Comparison of ENCODE assay signal across 8 mouse cellular contexts in genomic region chr8:105565401-105565881, GRCm38 (mm10). TPM values are rescaled to one million over a fixed set of nuclear protein-coding genes. Genes with fewer than 3 reads are reported as not detected.
DNase-seq lines count a peak whose midpoint lies in the region; ATAC-seq and TF ChIP-seq lines count a peak whose summit lies in the region.

No protein-coding gene starts in this region.

- no peak for DNase-seq in cerebellum, adult 11-12 months
- peak; percentile 13 for DNase-seq in retina, postnatal 7 days (ENCODE audit: low read depth, low spot score)
- DNase-seq in retina, postnatal 1 day: no peak
- DNase-seq in liver, embryonic 11.5 days (ENCODE audit: low spot score): peak; percentile 54

- H3K27ac ChIP-seq in liver, embryonic 11.5 days (ENCODE audit: low read depth, low read length): peak overlapping the region; percentile 46
- peak overlapping the region; percentile 76 for H3K27ac ChIP-seq in olfactory bulb, adult 2 months (ENCODE audit: insufficient read depth, low read depth, low read length)

- H3K27me3 ChIP-seq in liver, embryonic 11.5 days (replicated peaks; ENCODE audit: control insufficient read depth, insufficient read depth, low read length): peaks cover 2% of the 10 kb centered on the region; the same call in 1 of the 2 replicates

- WGBS in liver, embryonic 11.5 days: under 1% methylated on average over 31 of the region's 31 CpGs
- under 1% methylated on average over 31 of the region's 31 CpGs for WGBS in olfactory bulb, adult 2 months

- ATAC-seq in cerebellum, adult (ENCODE audit: insufficient number of reproducible peaks, low FRiP score, low TSS enrichment): peak; percentile 38
- 0 out of 2 replicates have a peak, but pooled peaks have one; percentile 11 for ATAC-seq in granulocyte monocyte progenitor cell, adult 5-6 weeks (replicated peaks; ENCODE audit: poor library complexity, severe bottlenecking)
- peak; percentile 64 for ATAC-seq in liver, embryonic 11.5 days (replicated peaks; ENCODE audit: low FRiP score)
- no peak for ATAC-seq in megakaryocyte-erythroid progenitor cell, adult 5-6 weeks (replicated peaks; ENCODE audit: low FRiP score, low TSS enrichment, poor library complexity, severe bottlenecking)

- peak overlapping the region; percentile 87 for H3K9ac ChIP-seq in liver, embryonic 11.5 days (ENCODE audit: low read depth, low read length)

- H3K36me3 ChIP-seq in liver, embryonic 11.5 days (ENCODE audit: control insufficient read depth, insufficient read depth, low read length): no peaks in the 10 kb centered on the region

- no peaks in the 10 kb centered on the region for H3K9me3 ChIP-seq in liver, embryonic 11.5 days (ENCODE audit: control insufficient read depth, low read length)

- peak overlapping the region; percentile 90 for H3K4me2 ChIP-seq in liver, embryonic 11.5 days

- no peak for TF ChIP-seq CTCF in olfactory bulb, adult 2 months (IDR thresholded peaks at IDR 0.05; ENCODE audit: insufficient read depth, low read depth, low read length)

- H3K4me1 ChIP-seq in liver, embryonic 11.5 days (replicated peaks; ENCODE audit: control insufficient read depth, insufficient read depth, low read length): peaks cover 8% of the 10 kb centered on the region
- H3K4me1 ChIP-seq in olfactory bulb, adult 2 months (ENCODE audit: control insufficient read depth, insufficient read depth, low read length): peaks cover 15% of the 10 kb centered on the region

- no peak for TF ChIP-seq POLR2A in olfactory bulb, adult 2 months (IDR thresholded peaks at IDR 0.05; ENCODE audit: insufficient read depth, low read depth, low read length)

- H3K4me3 ChIP-seq in liver, embryonic 11.5 days (ENCODE audit: low read depth, low read length): peak overlapping the region; percentile 95
- H3K4me3 ChIP-seq in olfactory bulb, adult 2 months (ENCODE audit: insufficient read depth, low read depth, low read length): peak overlapping the region; percentile 95

RNA-seq across cellular contexts. Expression of gene Atp6v0d1, which starts 0.4 kb away (rescaled TPM):
- 112 and 132 TPM in 2 replicates for total RNA-seq in granulocyte monocyte progenitor cell, adult 5-6 weeks (2014; fragmentation: Nextera tagmentation)
- total RNA-seq in granulocyte monocyte progenitor cell, adult 5-6 weeks (2017): 47.1 and 47.3 TPM in 2 replicates
- polyA plus RNA-seq in liver, embryonic 11.5 days (2014; fragmentation: Nextera tagmentation; extraction: Ambion mirVana): 74.2 and 76.3 TPM in 2 replicates
- not detected in 2 replicates for polyA plus RNA-seq in olfactory bulb, adult 2 months (2012; ENCODE audit: insufficient read depth, insufficient read length, low replicate concordance, missing spikeins)
- total RNA-seq in megakaryocyte-erythroid progenitor cell, adult 5-6 weeks (2014; fragmentation: Nextera tagmentation): 51.9 and 70.3 TPM in 2 replicates
- 21.0 and 32.0 TPM in 2 replicates for total RNA-seq in megakaryocyte-erythroid progenitor cell, adult 5-6 weeks (2017)

RNA-seq across cellular contexts. Expression of gene Ripor1, which starts 39.6 kb away (rescaled TPM):
- total RNA-seq in granulocyte monocyte progenitor cell, adult 5-6 weeks (2014; fragmentation: Nextera tagmentation): 55.3 and 92.8 TPM in 2 replicates
- total RNA-seq in granulocyte monocyte progenitor cell, adult 5-6 weeks (2017): 5.4 and 10.1 TPM in 2 replicates
- 31.4 and 33.0 TPM in 2 replicates for polyA plus RNA-seq in liver, embryonic 11.5 days (2014; fragmentation: Nextera tagmentation; extraction: Ambion mirVana)
- polyA plus RNA-seq in olfactory bulb, adult 2 months (2012; ENCODE audit: insufficient read depth, insufficient read length, low replicate concordance, missing spikeins): not detected in 2 replicates
- 148 and 206 TPM in 2 replicates for total RNA-seq in megakaryocyte-erythroid progenitor cell, adult 5-6 weeks (2014; fragmentation: Nextera tagmentation)
- 16.7 and 20.6 TPM in 2 replicates for total RNA-seq in megakaryocyte-erythroid progenitor cell, adult 5-6 weeks (2017)

RNA-seq across cellular contexts. Expression of gene Hsd11b2, which starts 46.9 kb away (rescaled TPM):
- total RNA-seq in granulocyte monocyte progenitor cell, adult 5-6 weeks (2014; fragmentation: Nextera tagmentation): not detected in 2 replicates
- not detected in 2 replicates for total RNA-seq in granulocyte monocyte progenitor cell, adult 5-6 weeks (2017)
- 13.8 and 16.4 TPM in 2 replicates for polyA plus RNA-seq in liver, embryonic 11.5 days (2014; fragmentation: Nextera tagmentation; extraction: Ambion mirVana)
- not detected in 2 replicates for polyA plus RNA-seq in olfactory bulb, adult 2 months (2012; ENCODE audit: insufficient read depth, insufficient read length, low replicate concordance, missing spikeins)
- 0.20 TPM in 1 of 2 replicates, not detected in the other for total RNA-seq in megakaryocyte-erythroid progenitor cell, adult 5-6 weeks (2014; fragmentation: Nextera tagmentation)
- total RNA-seq in megakaryocyte-erythroid progenitor cell, adult 5-6 weeks (2017): 0.19 TPM in 1 of 2 replicates, not detected in the other

Comparison
In these comparisons a context has a peak if more than half of its experiments do, and no peak if none do; other contexts are left out.
1. DNase-seq: peak in retina, postnatal 7 days (single experiment) and liver, embryonic 11.5 days (single experiment); none in cerebellum, adult 11-12 months (single experiment) and retina, postnatal 1 day (single experiment).